Mouse (Mus musculus) small intestine, adult 2 months (tissue): ENCODE measurements around the gene Dnajb8. TPM values are rescaled to one million over a fixed set of nuclear protein-coding genes. Genes with fewer than 3 reads are reported as not detected.

ENCODE experiments used
- H3K27ac ChIP-seq: fragments of 200-500 bp; 2 replicates; pipeline ENCODE4 v1.5.1; 2012; ENCODE audit warnings: low read depth, low read length, control low read depth, inconsistent platforms; ENCODE audit not compliant: insufficient read depth
- H3K27me3 ChIP-seq: fragments of 200-500 bp; 2 replicates; pipeline ENCODE4 v1.6.1; 2012; ENCODE audit warnings: mild to moderate bottlenecking, moderate library complexity, low read length, inconsistent platforms; ENCODE audit not compliant: control insufficient read depth, insufficient read depth
- H3K36me3 ChIP-seq: fragments of 200-500 bp; 2 replicates; pipeline ENCODE4 v1.6.1; 2012; ENCODE audit warnings: mild to moderate bottlenecking, low read length, control low read depth, inconsistent platforms; ENCODE audit not compliant: control insufficient read depth, insufficient read depth
- H3K4me1 ChIP-seq: fragments of 200-500 bp; 2 replicates; pipeline ENCODE4 v1.6.1; 2012; ENCODE audit warnings: low read length, inconsistent platforms, mixed read lengths; ENCODE audit not compliant: control insufficient read depth, insufficient read depth, insufficient read length
- H3K4me3 ChIP-seq: fragments of 200-500 bp; 2 replicates; pipeline ENCODE4 v1.5.1; 2012; ENCODE audit warnings: low read depth, mild to moderate bottlenecking, control low read depth, inconsistent platforms, low read length, moderate library complexity
- CTCF ChIP-seq: fragments of 200-500 bp; IDR thresholded peaks from 2 replicates; pipeline ENCODE4 v1.5.1; 2012; ENCODE audit warnings: low read depth, mild to moderate bottlenecking, control low read depth, inconsistent platforms, low read length, moderate library complexity, mixed read lengths; ENCODE audit not compliant: insufficient replicate concordance, insufficient read length; ENCODE audit errors: extremely low read depth
- POLR2A ChIP-seq: fragments of 200-500 bp; IDR thresholded peaks from 2 replicates; pipeline ENCODE4 v1.6.1; 2012; ENCODE audit warnings: low read depth, mild to moderate bottlenecking, control low read depth, inconsistent platforms, low read length, moderate library complexity
- WGBS: fragments of 180-500 bp; shearing (Covaris S2); methylation state at CpG from one replicate; pipeline ENCODE4 v1.1.7; 2018; 5-methylcytosine and 5-hydroxymethylcytosine counted together
- polyA plus RNA-seq: library from polyadenylated mRNA; depleted of rRNA; stranded (reverse); fragments of >200 nt; gene quantifications from 2 replicates; pipeline ENCODE4 v1.2.3, GENCODE M21; 2012

Gene Dnajb8
- polyA plus RNA-seq, 1 experiment, result not detected

GRCm38 (mm10) chr6:88204531-88205385 is 17.3 kb upstream of the Dnajb8 start:
- Histone ChIP-seq H3K27me3 (peaks cover 58% of the 10 kb centered on the region), H3K27ac (no peak overlapping the region), H3K4me3 (no peak overlapping the region), H3K4me1 (no peaks in the 10 kb centered on the region; the same call in 1 of the 2 replicates), H3K36me3 (no peaks in the 10 kb centered on the region)
- TF ChIP-seq CTCF (no peak), POLR2A (no peak)
- 26% methylated on average over 25 of the region's 25 CpGs for WGBS

GRCm38 (mm10) chr6:88205386-88205700 is 16.7 kb upstream of the Dnajb8 start:
- no peak for TF ChIP-seq POLR2A
- no peak for TF ChIP-seq CTCF
- Histone ChIP-seq H3K4me3 (no peak overlapping the region), H3K36me3 (no peaks in the 10 kb centered on the region), H3K27ac (no peak overlapping the region), H3K27me3 (peaks cover 52% of the 10 kb centered on the region), H3K4me1 (no peaks in the 10 kb centered on the region; the same call in 1 of the 2 replicates)
- 36% methylated on average over 7 of the region's 7 CpGs for WGBS

- WGBS, result 42% methylated on average over 9 of the region's 9 CpGs
- Histone ChIP-seq H3K27me3 (peaks cover 46% of the 10 kb centered on the region), H3K27ac (no peak overlapping the region), H3K36me3 (no peaks in the 10 kb centered on the region), H3K4me1 (no peaks in the 10 kb centered on the region; the same call in 1 of the 2 replicates), H3K4me3 (no peak overlapping the region)
- TF ChIP-seq POLR2A, result no peak
- TF ChIP-seq CTCF, result no peak
These were observed 16.1 kb upstream of the Dnajb8 start for GRCm38 (mm10) chr6:88205937-88206336.

DNA sequence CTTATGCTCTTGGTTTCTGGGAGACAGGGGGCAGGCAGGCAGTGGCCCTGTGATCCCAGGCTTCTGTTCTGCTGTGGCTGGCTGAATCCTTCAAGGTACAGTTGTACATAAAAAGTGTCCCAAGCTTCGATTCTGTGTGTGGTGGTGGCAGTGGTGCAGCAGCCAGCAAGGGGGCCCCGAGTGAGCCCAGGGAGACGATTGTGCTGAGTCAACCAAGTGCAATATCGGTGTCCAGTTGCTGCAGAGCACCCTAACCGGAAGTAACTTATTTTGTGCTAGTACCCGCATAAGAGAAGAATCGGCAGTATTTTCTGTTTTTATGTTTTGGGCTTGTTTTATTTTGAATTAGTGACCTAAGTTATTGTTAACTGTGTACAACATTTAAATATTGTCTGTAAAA is 15.5 kb upstream of the Dnajb8 start:
- H3K4me1 ChIP-seq, result no peaks in the 10 kb centered on the region; the same call in 1 of the 2 replicates
- no peak overlapping the region for H3K4me3 ChIP-seq
- H3K27ac ChIP-seq, result no peak overlapping the region
- WGBS, result 52% methylated on average over 7 of the region's 7 CpGs
- peaks cover 39% of the 10 kb centered on the region for H3K27me3 ChIP-seq
- no peaks in the 10 kb centered on the region for H3K36me3 ChIP-seq
- TF ChIP-seq CTCF (no peak), POLR2A (no peak)

DNA sequence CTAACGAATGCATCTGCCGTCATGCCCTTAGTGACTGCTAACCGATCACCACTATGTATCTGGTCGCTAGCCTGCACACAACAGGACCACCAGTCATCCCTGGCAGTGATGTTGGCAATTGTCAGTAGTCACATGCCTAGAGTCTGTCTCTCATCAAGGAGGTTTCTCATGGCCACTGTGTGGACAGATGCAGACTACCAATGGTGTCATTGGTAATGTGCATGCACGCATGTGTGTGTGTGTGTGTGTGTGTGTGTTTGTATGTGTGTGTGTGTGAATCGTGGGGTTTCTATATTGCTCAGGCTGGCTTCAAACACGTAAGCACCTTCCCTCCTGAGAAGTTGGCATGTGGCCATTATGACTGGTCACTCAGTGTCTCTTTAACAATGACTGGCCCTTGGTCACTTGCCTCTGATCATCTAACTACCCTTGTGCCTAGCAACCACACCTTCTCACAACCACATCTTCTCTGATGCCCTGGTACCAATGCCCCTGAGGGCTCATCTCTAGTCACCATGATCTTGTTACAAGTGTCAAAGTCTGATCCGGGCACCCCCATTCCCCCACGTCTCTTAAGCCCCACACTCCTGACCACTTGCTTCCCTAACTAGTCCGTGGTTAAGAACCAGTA is 14.6 kb upstream of the Dnajb8 start:
- TF ChIP-seq CTCF (no peak), POLR2A (no peak)
- Histone ChIP-seq H3K27me3 (peaks cover 31% of the 10 kb centered on the region), H3K4me3 (no peak overlapping the region), H3K36me3 (no peaks in the 10 kb centered on the region), H3K27ac (no peak overlapping the region), H3K4me1 (no peaks in the 10 kb centered on the region; the same call in 1 of the 2 replicates)
- 87% methylated on average over 10 of the region's 10 CpGs for WGBS

GRCm38 (mm10) chr6:88208321-88208720 is 13.7 kb upstream of the Dnajb8 start:
- TF ChIP-seq POLR2A (no peak), CTCF (no peak)
- no peaks in the 10 kb centered on the region for H3K36me3 ChIP-seq
- peaks cover 23% of the 10 kb centered on the region for H3K27me3 ChIP-seq
- 90% methylated on average over 3 of the region's 3 CpGs for WGBS
- no peak overlapping the region for H3K4me3 ChIP-seq
- H3K4me1 ChIP-seq, result no peaks in the 10 kb centered on the region; the same call in 1 of the 2 replicates
- H3K27ac ChIP-seq, result no peak overlapping the region

DNA sequence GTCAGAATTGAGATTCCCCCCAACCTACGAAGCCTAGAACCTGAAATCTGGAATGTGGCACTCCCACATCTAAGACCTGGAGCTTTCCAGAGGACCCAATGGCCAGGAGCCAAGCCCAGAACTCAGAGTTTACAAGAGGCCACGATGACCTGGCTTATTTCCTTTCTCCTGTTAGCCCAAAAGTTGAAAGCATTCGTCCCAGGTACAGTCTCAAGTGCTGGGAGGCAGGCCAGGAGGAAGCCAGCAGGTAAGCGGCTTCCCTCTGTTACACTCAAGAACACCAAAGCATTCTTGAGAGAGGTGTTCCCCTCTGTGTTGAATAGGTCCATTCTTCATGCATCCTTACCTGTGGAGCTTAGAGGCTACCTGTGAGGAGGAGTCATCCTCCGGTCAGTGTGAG is 12.6 kb upstream of the Dnajb8 start:
- H3K4me1 ChIP-seq, result no peaks in the 10 kb centered on the region; the same call in 1 of the 2 replicates
- H3K27me3 ChIP-seq, result peaks cover 12% of the 10 kb centered on the region
- H3K36me3 ChIP-seq, result no peaks in the 10 kb centered on the region
- 68% methylated on average over 5 of the region's 5 CpGs for WGBS
- no peak overlapping the region for H3K27ac ChIP-seq
- H3K4me3 ChIP-seq, result no peak overlapping the region
- TF ChIP-seq CTCF, result no peak
- TF ChIP-seq POLR2A, result no peak
